Mouse (Mus musculus) urinary bladder, postnatal 25 days (tissue): ENCODE measurements around the gene Myo5a.
A peak's percentile ranks its signal among the peaks of the same experiment; 100 is the strongest.

ENCODE experiments used
- DNase-seq: peaks from one replicate; pipeline ENCODE4 v3.0.0; 2022; ENCODE audit warnings: low spot score

Myo5a gene

GRCm38 (mm10) chr9:75071706-75072192 lies 934 bp downstream of the Myo5a start:
- DNase-seq = peak; percentile 23

GRCm38 (mm10) chr9:75072361-75072760 lies 1.5 kb downstream of the Myo5a start:
- DNase-seq = no peak

GRCm38 (mm10) chr9:75077191-75077590 lies 6.4 kb downstream of the Myo5a start:
- no peak for DNase-seq

- DNase-seq = no peak
Observed at GRCm38 (mm10) chr9:75085242-75085824, 14.5 kb downstream of the Myo5a start.

- DNase-seq = no peak
Observed at GRCm38 (mm10) chr9:75087823-75088222, 17.0 kb downstream of the Myo5a start.

GRCm38 (mm10) chr9:75089285-75089684 lies 18.5 kb downstream of the Myo5a start:
- DNase-seq = no peak

- DNase-seq = no peak
Observed at GRCm38 (mm10) chr9:75092134-75092533, 21.3 kb downstream of the Myo5a start.

- no peak for DNase-seq
Observed at GRCm38 (mm10) chr9:75094762-75095161, 23.9 kb downstream of the Myo5a start.

- no peak for DNase-seq
Observed at GRCm38 (mm10) chr9:75098937-75099336, 28.1 kb downstream of the Myo5a start.

GRCm38 (mm10) chr9:75100157-75100781 lies 29.5 kb downstream of the Myo5a start:
- DNase-seq = no peak

GRCm38 (mm10) chr9:75102131-75102530 lies 31.3 kb downstream of the Myo5a start:
- no peak for DNase-seq

- no peak for DNase-seq
Observed at GRCm38 (mm10) chr9:75116571-75117177, 45.9 kb downstream of the Myo5a start.

- no peak for DNase-seq
Observed at GRCm38 (mm10) chr9:75121126-75121525, 50.3 kb downstream of the Myo5a start.

GRCm38 (mm10) chr9:75124201-75124721 lies 53.4 kb downstream of the Myo5a start:
- no peak for DNase-seq

GRCm38 (mm10) chr9:75130553-75130952 lies 59.7 kb downstream of the Myo5a start:
- no peak for DNase-seq

- DNase-seq = no peak
Observed at GRCm38 (mm10) chr9:75146911-75147310, 76.1 kb downstream of the Myo5a start.

- DNase-seq = no peak
Observed at GRCm38 (mm10) chr9:75160525-75160924, 89.7 kb downstream of the Myo5a start.

GRCm38 (mm10) chr9:75163650-75164049 lies 92.8 kb downstream of the Myo5a start:
- DNase-seq = no peak

GRCm38 (mm10) chr9:75171721-75172120 lies 100.9 kb downstream of the Myo5a start:
- DNase-seq = no peak

GRCm38 (mm10) chr9:75187646-75188260 lies 116.9 kb downstream of the Myo5a start:
- DNase-seq = no peak

- no peak for DNase-seq
Observed at GRCm38 (mm10) chr9:75193858-75194257, 123.0 kb downstream of the Myo5a start.

- no peak for DNase-seq
Observed at GRCm38 (mm10) chr9:75196335-75196734, 125.5 kb downstream of the Myo5a start.

GRCm38 (mm10) chr9:75197297-75197696 lies 126.5 kb downstream of the Myo5a start:
- no peak for DNase-seq
